Mouse (Mus musculus) heart, adult 9 months (tissue): ENCODE measurements around the gene Opn1sw.
A peak's percentile ranks its signal among the peaks of the same experiment; 100 is the strongest.

Experiments
- DNase-seq, 2 experiments: peaks; one replicate each; pipeline ENCODE4 v3.0.0; 2022; ENCODE audit warnings: low spot score in 2 of 2

Gene Opn1sw

GRCm38 (mm10) chr6:29388052-29388518, at the start of gene Opn1sw:
Gene Opn1sw (minus strand): TSS chr6:29388468.
- no peak for DNase-seq

DNA sequence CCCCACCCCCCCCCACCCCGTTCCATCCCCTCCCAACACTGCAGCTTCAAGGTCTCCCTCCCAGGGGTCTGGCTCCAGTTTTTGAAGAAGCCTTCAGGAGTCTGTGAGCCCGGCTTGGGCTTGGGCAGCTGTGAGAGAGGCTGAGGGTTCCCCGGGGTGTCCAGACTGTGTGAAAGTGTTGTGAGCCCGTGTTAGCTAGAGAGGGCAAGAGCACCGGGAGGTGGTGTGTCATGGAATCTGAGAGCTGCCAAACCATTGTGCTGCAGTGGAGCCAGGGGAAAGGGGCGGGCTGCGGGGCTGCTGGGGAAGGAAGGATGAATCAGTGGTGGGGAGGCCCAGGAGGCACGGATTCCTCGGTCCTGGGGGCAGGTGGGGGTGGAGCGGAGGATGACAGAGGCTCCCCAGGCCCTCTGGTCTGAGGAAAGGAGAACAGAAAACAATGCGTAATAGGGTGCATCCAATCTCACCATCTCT, 48.2 kb upstream of the Opn1sw start:
- DNase-seq = peak; percentile 76 to 82

DNA sequence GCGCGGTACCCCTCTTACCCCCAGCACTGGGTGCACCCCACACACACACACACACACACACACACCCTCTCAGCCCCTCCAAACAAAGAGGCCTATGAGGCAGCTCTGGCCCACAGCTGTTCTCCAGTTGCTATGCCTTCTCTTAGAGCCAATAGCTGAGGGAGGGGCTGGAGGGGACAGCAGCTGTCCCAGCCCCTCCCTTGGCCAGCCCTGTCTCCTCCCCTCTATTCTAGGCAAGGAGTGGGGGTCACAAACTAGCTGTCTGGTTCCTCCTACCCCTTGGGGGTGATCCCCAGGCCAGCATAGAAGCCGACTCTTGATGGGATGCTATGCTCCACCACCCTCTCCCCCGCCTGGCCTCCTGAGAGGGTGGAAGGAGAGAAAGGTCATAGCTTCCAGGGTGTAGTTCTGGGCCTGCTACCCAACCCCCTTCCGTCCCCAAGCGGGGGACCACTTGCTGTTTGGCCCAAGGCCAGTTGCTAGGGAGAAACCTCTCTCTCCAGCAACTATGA, 47.7 kb upstream of the Opn1sw start:
- DNase-seq = peak; percentile 44 to 61

DNA sequence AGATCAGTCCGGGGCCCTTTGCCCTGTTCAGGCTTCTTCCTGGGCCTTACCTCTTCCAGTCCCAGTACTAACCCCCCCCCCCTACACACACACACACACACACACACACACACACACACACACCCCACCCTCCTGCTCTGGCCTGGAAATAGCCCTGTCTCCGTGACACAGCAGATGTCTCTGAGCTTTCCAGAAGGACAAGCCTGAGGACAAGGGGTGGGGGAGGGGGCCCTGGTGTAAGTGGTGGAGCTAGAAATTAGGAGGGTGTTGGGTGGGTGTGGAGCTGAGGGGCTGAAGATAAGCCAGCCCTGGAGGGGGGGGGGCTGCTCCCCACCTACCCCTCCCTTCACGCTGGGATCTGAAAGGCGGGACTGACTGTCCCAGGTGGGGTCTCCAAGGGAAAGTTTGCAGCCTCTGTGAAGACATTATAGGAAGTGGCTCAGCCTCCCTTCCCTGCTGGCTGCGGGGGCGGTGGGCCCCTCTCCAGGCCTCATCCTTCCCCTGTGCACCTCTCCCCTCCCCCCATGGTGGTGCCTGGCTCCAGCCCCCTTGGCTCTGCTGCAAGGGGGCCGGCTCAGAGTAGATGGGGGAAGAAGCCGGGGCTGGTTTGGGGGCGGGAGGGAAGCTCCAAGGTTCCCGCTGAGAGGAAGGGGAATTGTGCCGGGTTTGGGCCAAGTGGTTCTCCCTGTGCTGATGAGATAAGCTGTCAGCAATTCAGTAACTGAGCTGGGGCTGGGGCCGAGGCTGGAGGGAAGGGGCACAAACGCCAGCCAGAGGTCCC, 46.8 kb upstream of the Opn1sw start:
- peak; percentile 52 to 56 for DNase-seq

GRCm38 (mm10) chr6:29433804-29434795, 45.8 kb upstream of the Opn1sw start:
- DNase-seq = peak; percentile 79 to 84

DNA sequence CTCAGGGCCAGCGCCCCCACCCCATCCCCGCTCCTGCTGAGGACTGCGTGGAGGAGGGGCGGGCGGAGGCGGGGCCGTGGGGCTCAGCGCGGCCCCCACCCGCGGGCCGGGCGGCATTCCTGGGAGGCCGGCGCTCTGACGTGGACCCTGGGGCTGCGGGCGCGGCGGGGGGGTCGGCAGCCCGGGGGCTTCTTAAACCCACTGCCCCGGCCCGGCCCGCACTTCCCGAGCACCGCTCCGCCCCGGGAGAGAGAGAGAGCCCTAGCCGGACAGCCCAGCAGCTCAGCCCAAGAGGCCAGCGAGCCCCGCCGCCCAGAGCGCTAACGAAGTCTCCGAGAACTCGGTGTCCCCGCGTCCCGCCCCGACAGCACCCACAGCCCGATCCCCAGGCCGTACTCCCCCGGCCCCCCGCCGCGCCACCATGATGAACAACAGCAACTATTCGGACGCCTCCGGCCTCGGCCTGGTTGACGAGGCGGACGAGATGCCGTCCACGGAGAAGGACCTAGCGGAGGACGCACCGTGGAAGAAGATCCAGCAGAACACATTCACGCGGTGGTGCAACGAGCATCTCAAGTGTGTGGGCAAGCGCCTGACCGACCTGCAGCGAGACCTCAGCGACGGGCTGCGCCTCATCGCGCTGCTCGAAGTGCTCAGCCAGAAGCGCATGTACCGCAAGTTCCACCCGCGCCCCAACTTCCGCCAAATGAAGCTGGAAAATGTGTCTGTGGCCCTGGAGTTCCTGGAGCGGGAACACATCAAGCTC, 45.0 kb upstream of the Opn1sw start, which contains the start of gene Flnc:
Gene Flnc (plus strand): TSS at position 219 of the 766 bp plus-strand sequence.
- DNase-seq = peak; percentile 49 to 56

- DNase-seq = no peak
These were observed 44.4 kb upstream of the Opn1sw start for GRCm38 (mm10) chr6:29432676-29433037.

GRCm38 (mm10) chr6:29432156-29432555, 43.9 kb upstream of the Opn1sw start:
- DNase-seq = peak; percentile 46 to 58

- DNase-seq = peak; percentile 69
These were observed 43.2 kb upstream of the Opn1sw start for GRCm38 (mm10) chr6:29431473-29431872.

- DNase-seq = peak in 1 of 2 experiments; percentile 23
These were observed 42.6 kb upstream of the Opn1sw start for GRCm38 (mm10) chr6:29430681-29431420.

DNA sequence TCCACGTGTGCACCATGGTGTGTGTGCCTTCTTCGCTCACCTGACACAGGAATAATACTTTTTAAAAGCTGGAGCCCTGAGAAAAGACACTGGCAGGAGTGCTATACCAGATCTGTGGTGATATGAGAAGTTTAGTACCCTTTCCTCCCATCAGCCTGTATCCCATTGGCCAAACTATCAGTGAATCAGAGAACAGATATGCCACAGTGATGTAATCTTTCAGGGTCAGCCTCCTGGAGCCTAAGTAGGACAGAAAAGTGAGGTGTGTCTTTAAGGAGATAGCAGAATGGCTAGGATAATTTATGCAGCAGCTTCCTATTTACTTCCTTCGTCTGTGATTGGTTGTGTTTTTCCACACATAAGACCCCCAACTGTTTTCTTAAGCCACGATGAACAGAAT, 39.9 kb upstream of the Opn1sw start:
- DNase-seq = no peak

GRCm38 (mm10) chr6:29426331-29426730, 38.1 kb upstream of the Opn1sw start:
- DNase-seq = no peak

DNA sequence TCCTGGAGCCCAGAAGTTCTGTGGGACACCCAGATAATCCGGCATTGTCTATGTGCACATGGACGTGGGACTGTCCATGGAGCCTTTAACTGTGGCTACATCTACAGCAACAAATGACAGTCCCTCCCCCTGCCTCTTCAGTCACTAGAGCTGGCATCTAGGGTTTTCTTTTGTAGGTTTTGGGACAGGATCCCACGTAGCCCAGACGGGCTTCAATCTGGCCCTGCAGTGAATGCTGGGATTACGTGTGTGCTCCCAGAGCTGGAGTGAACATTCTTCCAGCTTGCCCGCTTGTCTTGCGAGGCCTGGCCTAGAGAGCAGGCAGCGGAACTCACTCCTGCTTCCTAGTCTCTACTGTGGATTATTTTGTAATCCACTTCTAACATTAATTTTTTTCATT, 36.9 kb upstream of the Opn1sw start:
- DNase-seq = no peak

DNA sequence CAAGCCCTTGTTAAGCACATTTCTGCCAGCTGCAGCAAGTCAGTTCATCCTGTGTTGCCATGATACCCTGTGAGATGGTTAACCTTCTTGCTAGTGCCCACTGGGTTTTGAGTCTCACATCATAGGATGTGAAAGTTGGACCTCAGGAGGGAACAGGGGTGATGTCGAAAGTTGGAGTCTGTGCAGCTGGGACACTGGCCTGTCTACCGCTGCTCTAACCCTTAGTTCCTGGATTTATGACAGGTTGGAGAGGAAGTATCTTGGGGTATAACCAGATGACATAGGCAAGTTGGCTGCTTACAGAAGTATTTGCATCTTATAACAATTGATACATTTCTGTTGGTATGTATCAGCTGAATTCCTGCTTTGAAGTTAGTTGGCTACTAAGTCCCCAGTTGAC, 32.3 kb upstream of the Opn1sw start:
- DNase-seq = no peak

DNA sequence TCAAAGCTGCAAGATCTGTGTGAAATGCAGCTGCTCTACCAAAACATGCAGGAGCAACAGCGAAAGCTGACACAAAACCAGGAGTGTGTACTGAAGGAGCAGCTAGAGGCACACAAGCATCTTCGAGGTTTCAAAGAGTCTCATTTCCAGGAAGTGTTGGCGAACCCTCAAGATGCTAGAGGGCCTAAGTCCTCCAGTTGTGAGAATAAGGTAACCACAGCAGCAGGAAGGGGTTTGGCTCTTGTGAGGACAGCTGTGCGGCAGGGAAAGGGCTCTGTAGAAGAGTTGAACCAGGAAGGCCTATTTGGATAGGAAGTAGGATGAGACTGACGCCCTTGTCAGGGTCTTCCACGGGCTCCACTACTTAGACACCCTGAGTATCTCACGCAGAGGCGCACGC, 27.2 kb upstream of the Opn1sw start:
- DNase-seq = no peak

DNA sequence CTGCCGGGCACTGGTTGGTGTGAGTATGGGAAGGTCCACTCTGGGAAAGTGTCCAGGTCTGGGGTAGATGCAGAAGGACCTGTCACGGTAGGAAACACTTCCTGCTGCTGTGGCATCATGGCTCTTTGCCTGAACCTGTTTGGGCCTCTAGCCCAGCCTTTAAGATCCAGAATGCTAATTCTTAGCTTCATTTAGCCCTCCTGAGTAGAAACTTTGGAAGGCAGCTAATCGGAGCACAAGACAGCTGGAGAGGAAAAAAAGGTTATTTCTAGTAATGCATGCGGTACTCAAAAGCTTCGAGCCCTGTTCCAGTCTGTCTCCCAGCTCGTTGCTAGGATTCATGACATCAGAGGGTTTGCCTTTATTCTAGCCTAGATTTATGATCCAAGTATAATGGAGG, 18.1 kb upstream of the Opn1sw start:
- no peak for DNase-seq

DNA sequence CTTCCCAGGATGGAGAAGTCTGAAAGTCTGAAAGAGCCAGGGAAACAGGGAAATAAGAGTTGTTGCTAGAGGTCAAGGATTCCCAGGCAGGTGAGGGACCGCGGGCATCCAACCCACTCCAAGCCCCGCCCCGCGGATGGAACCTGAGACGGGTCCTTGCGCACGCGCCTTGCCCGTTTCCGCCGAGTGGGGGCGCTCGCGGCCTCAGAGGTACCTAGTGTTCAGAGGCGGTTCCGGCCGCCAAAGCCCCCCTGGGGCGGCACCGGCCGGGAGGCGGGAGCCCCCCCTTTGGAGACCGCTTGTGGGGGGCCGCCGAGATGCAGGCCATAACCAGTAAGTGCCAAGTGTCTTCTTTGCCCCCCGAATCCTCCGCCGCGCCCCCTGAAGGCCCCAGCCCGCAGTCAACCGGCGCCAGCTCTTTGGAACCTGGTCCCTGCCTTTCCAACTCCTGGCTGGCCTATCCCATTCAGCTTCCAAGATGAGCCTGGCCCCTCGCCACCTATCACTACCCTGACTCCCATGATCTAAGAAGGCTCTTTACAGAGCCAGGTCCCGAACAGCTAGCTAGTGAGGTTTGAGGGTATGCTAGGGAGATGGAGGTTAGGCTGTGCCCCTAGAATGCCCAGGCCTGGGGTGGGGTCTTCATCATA, 14.6 kb upstream of the Opn1sw start:
- no peak for DNase-seq

- no peak for DNase-seq
These were observed 11.6 kb upstream of the Opn1sw start for GRCm38 (mm10) chr6:29399851-29400250.

GRCm38 (mm10) chr6:29397575-29397974, 9.3 kb upstream of the Opn1sw start:
- DNase-seq = no peak
